Mouse (Mus musculus) hindbrain, embryonic 10.5 days (tissue): ENCODE results near the gene Man2a1. TPM values are rescaled to one million over a fixed set of nuclear protein-coding genes. Genes with fewer than 3 reads are reported as not detected.

Experiments
- DNase-seq: peaks from one replicate; pipeline ENCODE4 v3.0.0-alpha.2; 2017; ENCODE audit warnings: low spot score
- H3K27ac ChIP-seq: fragments of 300-500 bp; sonication (generic); 2 replicates; pipeline ENCODE4 v1.5.1; 2016; ENCODE audit warnings: mild to moderate bottlenecking, moderate library complexity
- H3K27me3 ChIP-seq: fragments of 300-500 bp; sonication (generic); 2 replicates; pipeline ENCODE4 v1.6.1; 2016; ENCODE audit warnings: mild to moderate bottlenecking; ENCODE audit not compliant: poor library complexity, insufficient read depth, severe bottlenecking
- H3K36me3 ChIP-seq: fragments of 300-500 bp; sonication (generic); 2 replicates; pipeline ENCODE4 v1.6.1; 2016; ENCODE audit warnings: mild to moderate bottlenecking, moderate library complexity
- H3K4me1 ChIP-seq: fragments of 300-500 bp; sonication (generic); replicated peaks from 2 replicates; pipeline ENCODE4 v1.6.1; 2016; ENCODE audit warnings: mild to moderate bottlenecking
- H3K4me3 ChIP-seq: fragments of 300-500 bp; sonication (generic); 2 replicates; pipeline ENCODE4 v1.5.1; 2016; ENCODE audit warnings: mild to moderate bottlenecking, moderate library complexity
- H3K9me3 ChIP-seq: fragments of 300-500 bp; sonication (generic); 2 replicates; pipeline ENCODE4 v1.6.1; 2016; ENCODE audit warnings: mild to moderate bottlenecking, moderate library complexity
- WGBS: fragments of 180-500 bp; shearing (Covaris S2); methylation state at CpG from one replicate; pipeline ENCODE4 v1.1.7; 2016; 5-methylcytosine and 5-hydroxymethylcytosine counted together
- polyA plus RNA-seq: library from polyadenylated mRNA; unstranded; fragments of >200 nt; fragmentation: Nextera tagmentation; extraction: Ambion mirVana; gene quantifications from 2 replicates; pipeline ENCODE4 v1.2.1, GENCODE M21; 2016

The Man2a1 gene
- polyA plus RNA-seq, 1 experiment from 2014 or later: 3.2 TPM

DNA sequence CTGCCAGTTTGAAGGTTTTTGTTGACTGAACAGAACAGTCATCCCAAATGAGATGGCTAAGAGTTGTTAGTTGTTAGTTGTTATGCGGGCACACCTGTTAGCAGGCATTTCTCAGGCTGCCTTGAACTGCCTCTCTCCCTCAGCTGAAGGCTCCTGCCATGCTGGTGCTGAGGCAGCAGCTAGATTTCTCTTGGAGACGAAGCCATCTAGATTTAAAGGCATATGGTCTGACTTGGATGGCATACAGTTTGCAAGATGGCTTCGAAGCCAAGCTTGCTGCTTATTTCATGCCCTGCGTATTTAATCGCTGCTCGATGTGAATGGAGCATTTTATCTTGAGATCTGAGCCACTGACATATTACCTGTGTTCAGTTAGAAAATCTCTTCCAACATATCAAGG, 19.4 kb upstream of the Man2a1 start:
- DNase-seq: no peak
- 92% methylated on average over 6 of the region's 6 CpGs for WGBS
- no peaks in the 10 kb centered on the region for H3K9me3 ChIP-seq

DNA sequence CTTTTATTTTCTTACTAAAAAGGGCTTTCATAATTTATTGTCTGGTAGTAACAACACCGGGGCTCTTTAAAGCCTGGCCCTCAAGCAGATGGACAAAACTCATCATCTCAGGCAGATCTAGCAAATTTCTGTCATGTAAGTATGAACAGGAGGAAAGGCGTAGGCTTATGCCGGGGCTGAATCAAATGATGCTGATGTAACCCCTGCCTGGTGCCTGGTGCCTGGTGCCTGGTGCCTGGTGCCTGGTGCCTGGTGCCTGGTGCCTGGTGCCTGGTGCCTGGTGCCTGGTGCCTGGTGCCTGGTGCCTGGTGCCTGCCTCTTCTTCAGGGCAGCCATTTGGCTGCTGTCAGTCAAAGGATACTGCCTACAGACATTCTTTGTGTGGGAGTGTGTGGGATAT, 18.6 kb upstream of the Man2a1 start:
- no peaks in the 10 kb centered on the region for H3K36me3 ChIP-seq
- WGBS: 93% methylated on average over 3 of the region's 3 CpGs
- no peaks in the 10 kb centered on the region for H3K9me3 ChIP-seq
- H3K4me1 ChIP-seq: 0 out of 2 replicates have a peak, but pooled peaks cover 9% of the 10 kb centered on the region
- no peak overlapping the region for H3K27ac ChIP-seq
- no peak for DNase-seq
- no peak overlapping the region for H3K4me3 ChIP-seq
- H3K27me3 ChIP-seq: no peaks in the 10 kb centered on the region

More for the DNA sequence above, 19.4 kb upstream of the Man2a1 start:
- Histone ChIP-seq H3K27ac (no peak overlapping the region), H3K4me3 (no peak overlapping the region), H3K27me3 (no peaks in the 10 kb centered on the region), H3K4me1 (0 out of 2 replicates have a peak, but pooled peaks cover 9% of the 10 kb centered on the region), H3K36me3 (no peaks in the 10 kb centered on the region)

DNA sequence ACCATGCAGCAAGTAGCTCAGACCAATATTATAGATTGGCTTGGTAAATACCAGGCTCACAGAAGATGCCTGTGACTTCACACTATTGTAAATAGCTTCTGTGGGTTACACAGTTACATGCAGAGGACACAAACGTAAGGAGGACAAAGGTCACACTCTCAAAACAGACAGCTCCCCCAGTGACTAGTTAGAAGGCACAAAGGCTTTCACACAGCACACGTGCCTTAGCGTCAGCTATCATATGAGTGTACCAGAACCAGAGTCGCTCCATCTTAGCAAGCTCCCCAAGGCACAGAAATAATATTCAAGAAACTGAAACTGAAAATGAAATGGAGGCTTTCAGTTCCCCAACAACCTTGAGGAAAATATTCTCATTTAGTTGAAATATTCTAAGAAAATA, 10.1 kb upstream of the Man2a1 start:
- 45% methylated on average over 4 of the region's 4 CpGs for WGBS
- H3K36me3 ChIP-seq: no peaks in the 10 kb centered on the region
- no peak overlapping the region for H3K4me3 ChIP-seq
- no peak overlapping the region for H3K27ac ChIP-seq
- H3K27me3 ChIP-seq: no peaks in the 10 kb centered on the region
- no peaks in the 10 kb centered on the region for H3K4me1 ChIP-seq
- no peak for DNase-seq
- no peaks in the 10 kb centered on the region for H3K9me3 ChIP-seq

DNA sequence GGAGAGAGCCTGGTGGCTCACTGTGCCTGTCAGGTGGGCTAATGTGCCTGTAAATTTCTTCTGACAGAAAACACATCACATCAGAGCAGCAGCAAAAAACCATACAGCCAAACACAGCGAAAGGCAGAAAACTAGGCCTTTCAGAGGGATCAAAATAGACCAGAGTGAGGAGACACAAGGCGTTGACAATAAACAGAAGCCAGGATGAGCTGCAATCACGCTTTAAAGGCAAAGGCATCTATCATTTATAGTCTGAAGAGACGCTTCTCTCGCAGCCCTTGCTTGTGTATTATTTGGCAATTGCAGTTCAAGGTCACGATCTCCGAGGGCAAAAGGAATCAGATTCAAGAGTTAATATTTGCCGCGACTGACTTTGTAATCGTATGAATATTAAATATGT, 9.2 kb upstream of the Man2a1 start:
- 92% methylated on average over 10 of the region's 10 CpGs for WGBS
- no peaks in the 10 kb centered on the region for H3K27me3 ChIP-seq
- no peak for DNase-seq
- H3K4me1 ChIP-seq: no peaks in the 10 kb centered on the region
- no peaks in the 10 kb centered on the region for H3K9me3 ChIP-seq
- H3K4me3 ChIP-seq: no peak overlapping the region
- no peaks in the 10 kb centered on the region for H3K36me3 ChIP-seq
- no peak overlapping the region for H3K27ac ChIP-seq

DNA sequence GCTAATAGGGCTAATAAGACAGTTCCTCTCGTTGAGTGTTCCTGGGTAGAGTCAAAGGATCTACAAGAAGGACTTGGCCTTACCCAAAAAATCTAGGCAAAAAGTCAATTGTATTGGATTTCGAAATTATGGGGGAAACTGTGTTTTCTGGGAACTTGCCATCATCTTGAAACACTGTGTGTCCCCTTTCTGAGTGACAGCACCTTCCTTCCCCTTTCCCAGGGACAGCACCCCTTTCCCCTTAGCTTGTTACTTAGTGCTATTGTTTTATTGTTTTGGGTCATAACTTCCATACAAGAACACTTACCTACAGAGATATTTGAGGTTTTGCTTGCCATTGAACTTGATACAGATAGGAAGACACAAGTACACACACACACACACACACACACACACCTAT, 8.2 kb upstream of the Man2a1 start:
- H3K27ac ChIP-seq: no peak overlapping the region
- DNase-seq: no peak
- H3K4me1 ChIP-seq: no peaks in the 10 kb centered on the region
- H3K36me3 ChIP-seq: no peaks in the 10 kb centered on the region
- H3K4me3 ChIP-seq: no peak overlapping the region
- H3K9me3 ChIP-seq: no peaks in the 10 kb centered on the region
- no peaks in the 10 kb centered on the region for H3K27me3 ChIP-seq
- WGBS: 88% methylated on average over 2 of the region's 2 CpGs

DNA sequence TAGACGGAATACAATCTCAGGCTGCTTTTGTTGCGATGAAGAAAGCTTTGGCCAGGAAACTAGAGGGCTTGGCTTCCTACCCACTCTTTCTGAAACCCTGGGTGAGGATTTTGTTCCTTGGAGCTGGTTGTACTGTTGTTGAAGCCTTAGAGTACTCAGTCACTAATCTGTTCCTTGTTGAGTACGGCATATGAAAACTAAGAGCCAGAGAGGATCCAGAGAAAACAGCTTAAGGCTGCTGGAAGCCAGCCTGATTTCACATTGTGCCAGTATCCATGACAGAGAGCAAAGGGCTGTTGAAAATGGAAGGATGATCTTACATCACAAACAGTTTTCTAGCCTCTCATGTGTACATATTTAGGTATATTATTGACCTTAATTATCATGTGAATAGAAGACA, 7.7 kb upstream of the Man2a1 start:
- Histone ChIP-seq H3K9me3 (no peaks in the 10 kb centered on the region), H3K36me3 (no peaks in the 10 kb centered on the region), H3K27me3 (no peaks in the 10 kb centered on the region), H3K27ac (no peak overlapping the region), H3K4me3 (no peak overlapping the region), H3K4me1 (no peaks in the 10 kb centered on the region)
- DNase-seq: no peak
- 89% methylated on average over 3 of the region's 3 CpGs for WGBS

DNA sequence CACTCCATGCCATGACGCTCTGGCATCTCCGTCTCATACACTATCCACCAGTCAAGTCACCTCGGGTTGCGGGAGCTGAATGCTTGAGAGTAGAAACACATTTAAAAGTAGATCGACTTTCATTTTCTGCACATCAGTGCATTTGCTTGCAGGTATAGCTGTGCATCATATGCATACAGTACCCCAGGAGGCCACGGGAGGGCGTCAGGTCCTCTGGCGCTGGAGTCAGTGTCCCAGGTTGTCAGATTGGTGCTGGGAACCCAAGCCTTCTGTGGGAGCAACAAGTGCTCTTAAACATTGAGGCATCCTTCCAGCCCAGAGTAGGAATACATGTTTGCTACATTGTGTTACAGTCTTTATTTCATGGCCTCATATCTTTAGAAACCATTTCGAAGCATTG, 2.8 kb upstream of the Man2a1 start:
- Histone ChIP-seq H3K27me3 (no peaks in the 10 kb centered on the region), H3K9me3 (no peaks in the 10 kb centered on the region), H3K36me3 (no peaks in the 10 kb centered on the region), H3K4me1 (peaks cover 23% of the 10 kb centered on the region; the same call in 1 of the 2 replicates), H3K4me3 (no peak overlapping the region), H3K27ac (no peak overlapping the region)
- DNase-seq: no peak
- WGBS: 85% methylated on average over 9 of the region's 9 CpGs

DNA sequence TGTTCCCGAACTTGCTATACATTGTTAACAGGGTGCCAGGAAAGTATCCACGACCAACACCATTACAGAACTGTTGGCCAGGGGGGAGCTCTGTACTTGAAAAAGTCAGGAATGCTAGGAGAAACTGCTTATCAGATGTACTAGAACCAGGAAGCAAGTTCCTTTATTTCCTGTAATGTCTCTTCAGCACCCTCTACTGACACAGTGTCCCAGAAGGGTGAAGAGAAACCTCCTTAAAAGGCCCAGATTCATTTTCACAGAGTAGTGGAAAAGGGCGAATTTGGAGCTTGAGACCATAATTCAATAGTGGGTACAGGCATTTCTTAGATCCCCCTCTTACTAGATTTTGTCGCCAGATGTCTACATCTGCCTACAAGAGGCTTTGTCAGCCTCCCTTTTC, 620 bp upstream of the Man2a1 start:
- Histone ChIP-seq H3K9me3 (no peaks in the 10 kb centered on the region), H3K27ac (peak overlapping the region; percentile 97), H3K27me3 (no peaks in the 10 kb centered on the region), H3K36me3 (no peaks in the 10 kb centered on the region), H3K4me1 (peaks cover 39% of the 10 kb centered on the region), H3K4me3 (peak overlapping the region; percentile 81)
- no peak for DNase-seq
- WGBS: 31% methylated on average over 4 of the region's 4 CpGs

DNA sequence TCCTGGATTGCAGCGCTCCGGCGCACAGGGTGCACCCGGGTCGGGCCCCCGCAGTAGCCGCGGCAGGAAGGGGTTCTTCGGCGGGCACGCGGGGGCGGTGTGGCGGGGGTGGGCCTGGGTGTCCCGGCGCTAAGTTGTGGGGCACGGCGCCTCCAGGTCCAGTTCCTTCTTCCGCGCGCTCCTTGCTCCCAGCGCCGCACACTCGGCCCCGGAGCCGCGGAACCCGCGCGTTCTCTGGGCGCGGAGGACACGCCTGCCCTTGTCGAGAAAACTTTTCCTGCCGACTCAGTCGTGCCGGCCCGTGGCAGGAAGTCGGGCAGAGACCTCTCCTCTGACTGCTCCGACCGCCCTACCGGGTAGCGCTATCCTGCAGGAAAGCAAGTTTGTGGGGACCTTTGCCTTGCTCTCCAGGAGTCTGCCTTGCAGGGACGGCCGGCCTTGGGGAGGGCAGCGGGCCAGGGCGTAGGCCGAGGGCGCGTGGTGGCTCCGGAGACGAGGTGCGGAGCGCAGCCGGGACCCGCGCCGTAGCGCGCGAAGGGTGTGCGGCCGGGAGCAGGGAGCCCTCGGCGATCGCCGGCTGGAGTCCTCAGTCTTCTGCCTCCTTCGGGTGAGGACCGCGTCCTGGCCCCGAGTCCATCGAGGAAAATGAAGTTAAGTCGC, 685 bp downstream of the Man2a1 start:
- peak; percentile 75 for DNase-seq
- under 1% methylated on average over 73 of the region's 73 CpGs for WGBS
- H3K27ac ChIP-seq: peak overlapping the region; percentile 97
- H3K4me3 ChIP-seq: peak overlapping the region; percentile 81
- no peaks in the 10 kb centered on the region for H3K27me3 ChIP-seq
- no peaks in the 10 kb centered on the region for H3K36me3 ChIP-seq
- H3K4me1 ChIP-seq: peaks cover 45% of the 10 kb centered on the region
- H3K9me3 ChIP-seq: no peaks in the 10 kb centered on the region

DNA sequence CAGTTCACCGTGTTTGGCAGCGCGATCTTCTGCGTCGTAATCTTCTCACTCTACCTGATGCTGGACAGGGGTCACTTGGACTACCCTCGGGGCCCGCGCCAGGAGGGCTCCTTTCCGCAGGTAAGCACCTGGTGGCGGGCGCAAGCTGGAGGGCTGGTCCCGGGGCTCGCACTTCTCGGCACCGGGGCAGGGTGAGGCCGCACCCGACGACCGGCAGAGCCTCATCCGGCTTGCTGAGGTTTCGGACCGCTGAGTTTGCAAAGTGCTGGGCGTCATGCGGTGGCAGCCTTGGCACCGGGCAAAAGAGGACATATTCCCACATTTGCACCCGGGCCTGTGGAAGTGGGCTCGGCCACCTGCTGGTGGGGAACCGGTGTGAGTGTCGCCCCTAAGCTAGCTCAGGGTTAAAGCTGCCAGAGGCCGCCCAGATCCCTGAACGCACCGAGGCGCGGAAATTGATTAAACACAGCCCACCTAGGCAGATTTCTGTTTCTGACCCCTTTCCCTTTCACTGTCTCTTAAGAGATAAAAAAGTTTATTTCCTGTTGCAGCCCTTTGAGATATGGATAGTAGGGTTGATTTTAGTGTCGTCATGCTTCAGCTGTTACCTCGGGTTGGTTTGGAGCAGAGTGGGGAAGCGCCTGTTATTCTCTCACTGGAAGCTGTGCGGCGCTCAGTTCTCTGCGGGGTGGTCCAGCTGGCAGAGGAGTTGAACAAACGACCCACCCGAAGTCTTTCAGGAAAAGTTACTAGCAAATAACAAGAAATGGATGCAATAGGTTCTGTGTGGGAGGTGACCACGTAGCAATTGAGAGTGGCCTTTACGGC, 1.4 kb downstream of the Man2a1 start:
- peak; percentile 66 for DNase-seq
- no peaks in the 10 kb centered on the region for H3K27me3 ChIP-seq
- no peaks in the 10 kb centered on the region for H3K36me3 ChIP-seq
- peaks cover 45% of the 10 kb centered on the region for H3K4me1 ChIP-seq
- peak overlapping the region; percentile 97 for H3K27ac ChIP-seq
- under 1% methylated on average over 44 of the region's 44 CpGs for WGBS
- H3K9me3 ChIP-seq: no peaks in the 10 kb centered on the region
- peak overlapping the region; percentile 81 for H3K4me3 ChIP-seq

DNA sequence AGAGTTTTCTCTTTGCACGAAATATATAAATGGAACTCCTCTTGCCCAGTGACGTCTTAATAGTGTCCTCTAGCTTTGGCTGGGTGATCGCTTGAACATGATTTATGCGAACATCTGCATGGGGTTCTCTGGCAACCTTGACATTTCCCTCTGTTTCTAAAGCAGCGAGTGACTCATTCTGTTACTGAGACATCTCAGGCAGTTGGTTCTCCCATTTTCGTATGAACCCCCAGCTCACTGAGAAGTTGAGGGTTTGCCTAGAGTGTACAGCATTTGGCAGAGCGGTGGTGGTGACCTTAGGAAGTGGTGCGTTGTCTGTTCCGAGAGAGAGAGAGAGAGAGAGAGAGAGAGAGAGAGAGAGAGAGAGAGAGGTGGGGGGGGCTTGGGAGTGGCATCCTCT, 2.6 kb downstream of the Man2a1 start:
- Histone ChIP-seq H3K36me3 (no peaks in the 10 kb centered on the region), H3K9me3 (no peaks in the 10 kb centered on the region), H3K27me3 (no peaks in the 10 kb centered on the region), H3K4me3 (peak overlapping the region; percentile 81), H3K4me1 (peaks cover 45% of the 10 kb centered on the region), H3K27ac (no peak overlapping the region)
- DNase-seq: no peak
- 74% methylated on average over 9 of the region's 9 CpGs for WGBS

DNA sequence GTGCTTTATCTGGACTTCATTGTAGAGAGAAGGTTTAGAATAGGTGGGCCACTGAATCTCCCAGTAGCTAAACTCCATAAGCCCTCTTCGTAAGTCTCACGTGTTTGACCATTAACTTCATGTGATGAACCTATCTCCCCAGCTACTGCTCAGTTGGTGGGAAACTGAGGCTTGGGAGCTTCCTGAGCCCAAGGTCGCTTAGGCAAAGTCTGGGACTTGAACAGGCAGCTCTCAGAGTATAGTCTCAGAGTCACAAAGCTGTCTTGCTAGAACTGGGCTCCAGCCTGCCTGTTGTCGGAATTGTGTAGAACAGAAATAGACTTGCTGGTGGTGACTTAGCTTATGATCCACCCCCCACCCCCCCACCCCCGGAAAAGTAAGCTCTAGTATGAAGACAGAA, 3.0 kb downstream of the Man2a1 start:
- Histone ChIP-seq H3K27ac (no peak overlapping the region), H3K4me1 (peaks cover 45% of the 10 kb centered on the region), H3K36me3 (no peaks in the 10 kb centered on the region), H3K4me3 (peak overlapping the region; percentile 81), H3K9me3 (no peaks in the 10 kb centered on the region), H3K27me3 (no peaks in the 10 kb centered on the region)
- WGBS: 78% methylated on average over 5 of the region's 5 CpGs
- DNase-seq: no peak

DNA sequence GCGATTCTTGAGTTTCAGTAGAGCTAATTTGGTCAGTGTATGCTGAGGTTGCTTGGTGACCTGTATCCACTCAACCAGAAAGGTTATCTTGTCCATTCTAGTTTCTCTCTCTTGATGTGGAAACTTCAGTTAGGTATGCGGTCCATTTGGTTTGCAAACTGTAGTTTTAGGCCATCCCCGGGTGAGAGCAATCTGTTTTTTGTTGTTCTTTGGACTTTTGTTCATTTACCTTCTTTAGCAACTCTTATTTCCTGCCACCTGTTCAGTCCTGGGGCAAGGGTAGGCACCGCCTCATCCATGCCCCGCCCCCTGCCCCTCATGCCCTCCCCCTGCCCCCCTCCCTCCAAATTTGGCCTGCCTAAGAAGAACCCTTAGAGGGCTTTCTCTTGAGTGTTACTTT, 3.6 kb downstream of the Man2a1 start:
- DNase-seq: no peak
- H3K4me3 ChIP-seq: no peak overlapping the region
- H3K27ac ChIP-seq: no peak overlapping the region
- no peaks in the 10 kb centered on the region for H3K9me3 ChIP-seq
- H3K36me3 ChIP-seq: no peaks in the 10 kb centered on the region
- H3K27me3 ChIP-seq: no peaks in the 10 kb centered on the region
- H3K4me1 ChIP-seq: peaks cover 45% of the 10 kb centered on the region
- WGBS: 79% methylated on average over 5 of the region's 5 CpGs
